Mouse (Mus musculus) lung, embryonic 14.5 days (tissue): Measurements from ENCODE around the gene Hoxc4. TPM values are rescaled to one million over a fixed set of nuclear protein-coding genes. Genes with fewer than 3 reads are reported as not detected.

ENCODE experiments used
- ATAC-seq: fragments of 200-750 bp; cut with Nextera tagmentation; 2 replicates; pipeline ENCODE4 v1.8.0; 2017; ENCODE audit warnings: mild to moderate bottlenecking, moderate TSS enrichment, moderate library complexity; ENCODE audit not compliant: insufficient read depth
- DNase-seq: peaks from one replicate; pipeline ENCODE4 v3.0.0-alpha.2; 2015
- H3K27ac ChIP-seq: fragments of 300-500 bp; sonication (generic); 2 replicates; pipeline ENCODE4 v1.5.1; 2014; ENCODE audit warnings: low read depth, mild to moderate bottlenecking, moderate library complexity
- H3K27me3 ChIP-seq: fragments of 300-500 bp; sonication (generic); 2 replicates; pipeline ENCODE4 v1.6.1; 2014; ENCODE audit warnings: low read length, control low read depth; ENCODE audit not compliant: insufficient read depth
- H3K36me3 ChIP-seq: fragments of 300-500 bp; sonication (generic); 2 replicates; pipeline ENCODE4 v1.6.1; 2014; ENCODE audit warnings: control low read depth; ENCODE audit not compliant: insufficient read depth
- H3K4me1 ChIP-seq: fragments of 300-500 bp; sonication (generic); 2 replicates; pipeline ENCODE4 v1.6.1; 2014; ENCODE audit warnings: antibody characterized with exemption, control low read depth; ENCODE audit not compliant: insufficient read depth
- H3K4me2 ChIP-seq: fragments of 300-500 bp; sonication (generic); 2 replicates; pipeline ENCODE4 v1.6.1; 2014; ENCODE audit warnings: mild to moderate bottlenecking
- H3K4me3 ChIP-seq: fragments of 300-500 bp; sonication (generic); 2 replicates; pipeline ENCODE4 v1.5.1; 2014; ENCODE audit warnings: low read depth, low read length
- H3K9ac ChIP-seq: fragments of 300-500 bp; sonication (generic); 2 replicates; pipeline ENCODE4 v1.6.1; 2014
- H3K9me3 ChIP-seq: fragments of 300-500 bp; sonication (generic); 2 replicates; pipeline ENCODE4 v1.6.1; 2016; ENCODE audit warnings: low read depth, low read length, control low read depth
- CTCF ChIP-seq: IDR thresholded peaks from 2 replicates; pipeline ENCODE4 v1.5.1; 2016; ENCODE audit warnings: antibody characterized with exemption, low read depth
- WGBS: fragments of 180-500 bp; shearing (Covaris S2); extraction: QIAGEN DNeasy Blood & Tissue Kit; methylation state at CpG from one replicate; pipeline ENCODE4 v1.1.7; 2014; 5-methylcytosine and 5-hydroxymethylcytosine counted together
- polyA plus RNA-seq: library from polyadenylated mRNA; unstranded; fragments of >200 nt; fragmentation: Nextera tagmentation; extraction: Ambion mirVana; gene quantifications from 2 replicates; pipeline ENCODE4 v1.2.1, GENCODE M21; 2014

Hoxc4 gene
- polyA plus RNA-seq, 1 experiment from 2014 or later: 2.1 TPM

DNA sequence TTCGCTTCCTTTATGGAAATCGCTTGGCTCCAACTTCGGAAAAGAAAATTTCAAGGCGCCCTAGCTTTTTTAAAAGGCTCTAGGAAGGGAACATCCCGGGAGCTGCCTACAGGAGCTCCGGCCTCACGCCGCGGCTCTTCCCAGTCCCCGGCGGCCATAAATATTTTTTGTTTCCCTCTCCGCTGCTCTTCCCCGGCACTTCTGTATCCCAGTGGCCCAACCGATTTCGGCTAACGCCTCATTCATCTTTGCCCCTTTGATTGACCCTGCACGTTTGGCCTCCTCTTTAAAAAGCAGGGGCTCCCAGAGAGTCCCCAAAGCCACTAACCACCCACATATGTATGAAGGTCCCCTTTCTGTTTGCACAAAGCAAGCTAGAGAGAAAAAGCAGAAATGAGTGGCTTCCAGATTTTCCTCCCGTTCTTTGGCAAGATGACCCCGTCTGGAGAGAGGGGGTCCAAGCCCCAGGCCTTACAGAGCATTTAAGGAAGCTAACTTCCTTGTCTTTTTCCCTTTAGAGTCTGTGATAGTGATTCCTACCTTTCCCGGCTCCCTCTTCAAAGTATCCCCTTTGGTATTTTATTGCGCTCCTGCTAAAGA lies 40.8 kb downstream of the Hoxc4 start:
- H3K36me3 ChIP-seq: no peaks in the 10 kb centered on the region
- peak overlapping the region; percentile 39; the same call in 1 of the 2 replicates for H3K9ac ChIP-seq
- DNase-seq: peak; percentile 54
- no peaks in the 10 kb centered on the region for H3K9me3 ChIP-seq
- H3K27me3 ChIP-seq: peaks cover 66% of the 10 kb centered on the region
- peak overlapping the region; percentile 55 for H3K4me2 ChIP-seq
- peak overlapping the region; percentile 26; the same call in 1 of the 2 replicates for H3K27ac ChIP-seq
- peak overlapping the region; percentile 19 for H3K4me3 ChIP-seq
- H3K4me1 ChIP-seq: peaks cover 5% of the 10 kb centered on the region; the same call in 1 of the 2 replicates
- TF ChIP-seq CTCF: no peak
- 8% methylated on average over 21 of the region's 21 CpGs for WGBS
- ATAC-seq: no peak

DNA sequence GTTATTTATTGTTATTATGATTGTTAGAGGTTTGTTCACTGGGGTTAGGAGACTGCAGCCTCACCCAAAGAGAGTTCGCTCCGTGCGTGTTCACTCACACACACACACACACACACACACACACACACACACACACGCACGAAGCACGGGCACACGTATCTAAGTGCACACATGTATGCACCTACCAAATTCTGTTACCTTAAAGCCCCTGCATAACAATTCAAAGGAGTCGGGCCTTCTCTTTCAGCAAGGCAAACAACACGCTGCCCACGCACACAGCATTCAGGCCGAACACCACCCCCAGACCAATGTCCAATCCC lies 41.2 kb downstream of the Hoxc4 start:
- Histone ChIP-seq H3K36me3 (no peaks in the 10 kb centered on the region), H3K4me3 (no peak overlapping the region), H3K27ac (peak overlapping the region; percentile 0; the same call in 1 of the 2 replicates), H3K4me1 (peaks cover 5% of the 10 kb centered on the region; the same call in 1 of the 2 replicates), H3K27me3 (peaks cover 62% of the 10 kb centered on the region), H3K9me3 (no peaks in the 10 kb centered on the region), H3K4me2 (peak overlapping the region; percentile 53; the same call in 1 of the 2 replicates), H3K9ac (no peak overlapping the region; the same call in 1 of the 2 replicates)
- no peak for ATAC-seq
- WGBS: 26% methylated on average over 11 of the region's 11 CpGs
- TF ChIP-seq CTCF: no peak
- DNase-seq: no peak

DNA sequence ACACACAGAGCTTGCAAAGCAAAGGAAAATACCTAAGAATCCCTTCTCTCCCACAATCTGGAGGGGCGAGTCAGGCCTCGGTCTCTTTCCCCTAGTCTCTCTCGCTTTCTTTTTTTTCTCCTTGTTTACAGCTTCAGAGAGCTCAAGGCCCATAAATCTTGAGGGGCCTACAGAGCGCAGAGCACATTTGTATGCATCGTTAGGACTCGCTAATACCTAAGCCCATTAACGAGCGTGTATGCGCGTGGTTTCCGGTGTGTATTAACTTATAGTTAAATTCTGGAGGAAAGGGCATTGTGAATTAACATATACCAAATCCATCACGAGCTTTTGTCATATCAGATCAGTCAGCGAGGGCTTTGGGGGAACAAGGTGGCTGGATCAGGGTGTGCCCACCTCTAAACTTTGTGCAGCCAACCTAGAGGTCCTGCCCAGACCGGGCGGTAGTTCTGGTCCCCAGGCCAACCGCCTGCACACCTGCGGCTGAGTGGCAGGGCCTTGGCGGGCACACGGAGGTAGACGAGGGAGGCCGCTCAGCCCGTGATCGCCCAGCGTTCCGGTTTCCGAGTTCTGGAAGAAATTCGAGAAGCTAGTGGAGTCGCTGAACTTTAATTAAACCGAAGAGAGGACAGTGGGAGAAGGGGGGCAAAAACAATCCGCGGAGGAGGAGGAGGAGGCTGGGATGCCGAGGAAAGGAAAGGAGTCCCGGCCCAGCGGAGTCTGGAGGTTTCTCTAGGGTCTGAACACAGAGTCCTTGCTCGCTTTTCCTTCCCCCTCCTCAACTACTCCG lies 41.8 kb downstream of the Hoxc4 start:
- H3K4me1 ChIP-seq: peaks cover 5% of the 10 kb centered on the region; the same call in 1 of the 2 replicates
- 7% methylated on average over 36 of the region's 36 CpGs for WGBS
- peak; percentile 64 for ATAC-seq
- no peak for TF ChIP-seq CTCF
- H3K27me3 ChIP-seq: peaks cover 60% of the 10 kb centered on the region
- no peaks in the 10 kb centered on the region for H3K9me3 ChIP-seq
- peak overlapping the region; percentile 8; the same call in 1 of the 2 replicates for H3K4me3 ChIP-seq
- peak overlapping the region; percentile 53 for H3K4me2 ChIP-seq
- H3K36me3 ChIP-seq: no peaks in the 10 kb centered on the region
- no peak overlapping the region for H3K9ac ChIP-seq
- peak; percentile 49 for DNase-seq
- peak overlapping the region; percentile 0; the same call in 1 of the 2 replicates for H3K27ac ChIP-seq

DNA sequence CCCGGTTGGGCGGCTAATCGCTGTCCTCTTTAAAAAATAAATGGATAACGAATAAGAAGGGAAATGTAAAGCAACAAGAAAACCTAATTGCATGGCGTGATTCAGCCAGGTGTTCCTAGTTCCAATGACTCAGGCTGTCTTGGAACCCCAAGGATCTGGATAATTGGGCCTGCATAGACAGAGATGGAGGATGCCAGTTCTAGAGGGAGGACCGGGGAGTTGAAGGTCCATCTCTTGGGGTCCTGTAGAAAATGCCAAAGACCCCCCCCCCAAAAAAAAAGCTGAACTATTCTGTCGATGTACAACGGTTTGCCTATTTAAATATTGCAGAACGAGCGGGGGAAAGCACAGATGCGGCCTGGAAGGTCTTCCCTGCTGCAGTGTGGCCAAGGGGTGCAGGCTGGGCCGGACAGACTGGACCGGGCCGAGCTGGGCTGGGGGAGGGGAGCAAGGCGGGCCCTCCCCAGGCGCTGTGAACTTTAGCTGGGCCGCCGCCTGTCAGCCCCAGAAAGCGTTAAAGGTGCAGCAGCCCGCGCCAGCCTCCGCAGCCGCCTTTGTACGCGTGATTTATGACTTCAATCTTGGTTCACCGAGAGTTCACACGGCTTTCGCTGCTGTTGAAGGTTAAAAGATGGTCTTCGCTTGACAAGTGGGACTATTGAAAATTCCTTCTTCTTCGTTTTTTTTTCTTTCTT lies 42.5 kb downstream of the Hoxc4 start:
- DNase-seq: peak; percentile 71
- peaks cover 60% of the 10 kb centered on the region for H3K27me3 ChIP-seq
- no peaks in the 10 kb centered on the region for H3K36me3 ChIP-seq
- peaks cover 5% of the 10 kb centered on the region; the same call in 1 of the 2 replicates for H3K4me1 ChIP-seq
- no peak overlapping the region for H3K9ac ChIP-seq
- peak overlapping the region; percentile 8; the same call in 1 of the 2 replicates for H3K4me3 ChIP-seq
- H3K9me3 ChIP-seq: no peaks in the 10 kb centered on the region
- peak overlapping the region; percentile 53 for H3K4me2 ChIP-seq
- WGBS: 2% methylated on average over 30 of the region's 30 CpGs
- TF ChIP-seq CTCF: no peak
- H3K27ac ChIP-seq: peak overlapping the region; percentile 37; the same call in 1 of the 2 replicates
- ATAC-seq: peak; percentile 62

DNA sequence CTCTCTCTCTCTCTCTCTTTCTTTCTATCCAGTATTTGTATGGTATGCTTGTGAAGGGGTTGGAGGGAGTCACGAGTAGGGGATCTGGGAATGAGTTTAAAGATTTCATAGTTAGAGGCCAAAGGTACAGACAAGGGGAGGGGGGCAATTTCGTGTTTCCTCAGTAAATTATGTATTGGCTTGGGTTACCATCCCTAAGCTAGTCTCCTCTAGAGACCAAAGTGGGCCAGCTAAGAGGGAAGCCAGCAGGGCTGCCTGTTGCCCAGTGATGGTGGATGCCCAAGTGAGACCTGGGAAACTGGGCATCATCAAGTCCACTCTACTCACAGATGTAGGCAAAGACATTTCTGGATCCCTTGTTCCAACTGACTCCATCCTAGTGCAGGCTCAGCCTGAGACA lies 43.3 kb downstream of the Hoxc4 start:
- no peak for TF ChIP-seq CTCF
- Histone ChIP-seq H3K4me1 (peaks cover 5% of the 10 kb centered on the region; the same call in 1 of the 2 replicates), H3K9ac (no peak overlapping the region), H3K4me2 (no peak overlapping the region; the same call in 1 of the 2 replicates), H3K27me3 (peaks cover 54% of the 10 kb centered on the region), H3K36me3 (no peaks in the 10 kb centered on the region), H3K4me3 (no peak overlapping the region), H3K27ac (no peak overlapping the region), H3K9me3 (no peaks in the 10 kb centered on the region)
- ATAC-seq (no peak), DNase-seq (no peak)
- WGBS: 11% methylated on average over 2 of the region's 2 CpGs

DNA sequence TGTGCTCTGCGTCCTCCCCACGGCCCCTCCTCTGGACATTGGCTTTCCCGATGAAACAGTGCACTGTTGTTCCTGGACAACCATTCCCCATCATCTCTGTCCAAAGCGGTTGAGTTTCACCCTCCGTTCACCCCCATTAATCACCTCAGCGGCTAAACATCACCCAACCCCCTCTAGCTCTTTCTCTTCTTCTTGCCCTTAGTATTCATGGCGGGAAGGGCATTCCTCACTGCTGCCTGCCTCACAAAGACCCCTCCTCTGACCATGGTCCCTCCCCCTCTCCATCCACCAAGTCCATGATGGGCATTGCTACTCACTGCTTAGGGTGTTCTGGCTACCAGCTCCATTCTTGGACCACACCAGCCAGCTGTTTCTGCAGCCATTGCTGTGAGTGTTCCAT lies 46.9 kb downstream of the Hoxc4 start:
- Histone ChIP-seq H3K4me1 (peaks cover 5% of the 10 kb centered on the region; the same call in 1 of the 2 replicates), H3K4me2 (no peak overlapping the region), H3K4me3 (no peak overlapping the region), H3K36me3 (no peaks in the 10 kb centered on the region), H3K9me3 (no peaks in the 10 kb centered on the region), H3K27me3 (peaks cover 45% of the 10 kb centered on the region), H3K9ac (no peak overlapping the region), H3K27ac (no peak overlapping the region)
- 11% methylated on average over 7 of the region's 7 CpGs for WGBS
- ATAC-seq: no peak
- no peak for DNase-seq
- no peak for TF ChIP-seq CTCF
